ENCODE assay signal across 1 mouse cellular context in genomic region chr6:49274416-49275091, GRCm38 (mm10).
TF ChIP-seq lines count a peak whose summit lies in the region.

No protein-coding gene starts in this region.

TF ChIP-seq in ES-E14, 5 proteins besides CTCF, POLR2A, EP300 and RAD21:
- no peak for TF ChIP-seq CHD2 (IDR thresholded peaks at IDR 0.05; ENCODE audit: low read depth, low read length)
- TF ChIP-seq MAFK (IDR thresholded peaks at IDR 0.05; ENCODE audit: insufficient read depth, low read depth, low read length), result no peak
- TF ChIP-seq ZNF384 (IDR thresholded peaks at IDR 0.05; ENCODE audit: low read depth, low read length), result no peak
- no peak for TF ChIP-seq ZC3H11A (IDR thresholded peaks at IDR 0.05; ENCODE audit: borderline replicate concordance, low read depth, low read length)
- no peak for TF ChIP-seq HCFC1 (IDR thresholded peaks at IDR 0.05; ENCODE audit: borderline replicate concordance, insufficient read depth, low read length)
